Mouse (Mus musculus): ENCODE measurements at regions not wholly inside any gene's neighbourhood (a gene's known extent, or its start where the extent isn't known, plus 50 kb on each side); places are given as distances from the start of the nearest gene placed in this dataset.

GRCm38 (mm10) chr1:41449972-41450371, 644.6 kb downstream of the Tmem182 start:
- H3K36me3 ChIP-seq (ENCODE audit: poor library complexity, severe bottlenecking), result no peaks in the 10 kb centered on the region
- H3K4me3 ChIP-seq, result no peak overlapping the region
- no peak overlapping the region for H3K27ac ChIP-seq

More at GRCm38 (mm10) chr1:41449972-41450371, 644.6 kb downstream of the Tmem182 start:
- ATAC-seq, result no peak
- Histone ChIP-seq H3K4me2 (no peak overlapping the region), H3K9ac (no peak overlapping the region), H3K9me3 (replicated peaks) (no peaks in the 10 kb centered on the region), H3K4me1 (no peaks in the 10 kb centered on the region), H3K27me3 (no peaks in the 10 kb centered on the region)

Measured in forebrain, embryonic 13.5 days (tissue).